Mouse (Mus musculus): ENCODE measurements at regions not wholly inside any gene's neighbourhood (a gene's known extent, or its start where the extent isn't known, plus 50 kb on each side); places are given as distances from the start of the nearest gene placed in this dataset.

DNA sequence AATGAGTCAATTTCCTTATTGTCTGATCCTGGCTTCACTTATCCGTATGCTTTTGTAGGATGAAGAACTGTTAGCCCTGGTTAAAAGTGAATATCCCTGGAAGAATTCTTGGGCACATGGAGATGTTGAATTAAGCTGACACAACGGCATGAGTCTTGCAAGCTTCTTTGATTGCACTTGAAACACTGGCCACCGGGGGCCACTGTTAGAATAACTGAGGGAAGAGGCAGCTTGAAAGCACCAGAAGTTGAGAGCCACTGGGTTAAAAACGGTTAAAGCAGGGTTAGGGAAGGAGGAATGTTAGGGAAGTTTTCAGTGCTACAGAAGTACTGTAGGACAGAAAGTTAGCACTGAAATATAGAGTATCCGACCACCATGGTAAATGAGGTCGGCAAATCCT lies 190.5 kb upstream of the Grin3a start:
- TF ChIP-seq HCFC1 (IDR thresholded peaks at IDR 0.05; ENCODE audit: low read depth, low read length) = no peak
- no peak for TF ChIP-seq MAZ (IDR thresholded peaks at IDR 0.05; ENCODE audit: low read depth, low read length)
- TF ChIP-seq E2F4 (IDR thresholded peaks at IDR 0.05; ENCODE audit: borderline replicate concordance, low read depth, low read length) = no peak
- no peak for TF ChIP-seq POLR2A (IDR thresholded peaks at IDR 0.05; ENCODE audit: control insufficient read depth in 1 of 2, insufficient read depth in 1 of 2, low read depth in 1 of 2, low read length in 2 of 2, poor library complexity in 1 of 2)
- no peak for TF ChIP-seq EP300 (IDR thresholded peaks at IDR 0.05; ENCODE audit: low read depth in 1 of 2, low read length in 2 of 2)
- no peak for TF ChIP-seq ZKSCAN1 (IDR thresholded peaks at IDR 0.05; ENCODE audit: low read depth, low read length)
- TF ChIP-seq CTCF (IDR thresholded peaks at IDR 0.05 in 2 of 3, conservative IDR thresholded peaks at IDR 0.05 in 1 of 3; ENCODE audit: control insufficient read depth in 1 of 3, insufficient read depth in 1 of 3, low read depth in 2 of 3, low read length in 3 of 3, poor library complexity in 1 of 3, severe bottlenecking in 1 of 3) = no peak
- no peak for TF ChIP-seq TAL1 (IDR thresholded peaks at IDR 0.05; ENCODE audit: low read length)
- TF ChIP-seq RCOR1 (IDR thresholded peaks at IDR 0.05; ENCODE audit: low read depth, low read length) = no peak

All from MEL (cell line).